Mouse (Mus musculus) right cerebral cortex, postnatal 10 days (tissue): ENCODE measurements around the gene Miga2.
"Not testable (repeated sequence)": the region's sequence is repeated elsewhere in the genome, so short reads cannot be mapped to it uniquely, and the experiment has no call there.

Source experiments
- DNase-seq, 2 experiments: peaks; one replicate each; pipeline ENCODE4 v3.0.0; 2021; ENCODE audit warnings: low spot score in 2 of 2

The Miga2 gene

GRCm38 (mm10) chr2:30395757-30396156 is 31.7 kb downstream of the Miga2 start:
- no peak for DNase-seq

GRCm38 (mm10) chr2:30396246-30396645 is 32.2 kb downstream of the Miga2 start:
- DNase-seq, result no peak

- DNase-seq, result no peak
These were observed 34.0 kb downstream of the Miga2 start for GRCm38 (mm10) chr2:30397986-30398512.

DNA sequence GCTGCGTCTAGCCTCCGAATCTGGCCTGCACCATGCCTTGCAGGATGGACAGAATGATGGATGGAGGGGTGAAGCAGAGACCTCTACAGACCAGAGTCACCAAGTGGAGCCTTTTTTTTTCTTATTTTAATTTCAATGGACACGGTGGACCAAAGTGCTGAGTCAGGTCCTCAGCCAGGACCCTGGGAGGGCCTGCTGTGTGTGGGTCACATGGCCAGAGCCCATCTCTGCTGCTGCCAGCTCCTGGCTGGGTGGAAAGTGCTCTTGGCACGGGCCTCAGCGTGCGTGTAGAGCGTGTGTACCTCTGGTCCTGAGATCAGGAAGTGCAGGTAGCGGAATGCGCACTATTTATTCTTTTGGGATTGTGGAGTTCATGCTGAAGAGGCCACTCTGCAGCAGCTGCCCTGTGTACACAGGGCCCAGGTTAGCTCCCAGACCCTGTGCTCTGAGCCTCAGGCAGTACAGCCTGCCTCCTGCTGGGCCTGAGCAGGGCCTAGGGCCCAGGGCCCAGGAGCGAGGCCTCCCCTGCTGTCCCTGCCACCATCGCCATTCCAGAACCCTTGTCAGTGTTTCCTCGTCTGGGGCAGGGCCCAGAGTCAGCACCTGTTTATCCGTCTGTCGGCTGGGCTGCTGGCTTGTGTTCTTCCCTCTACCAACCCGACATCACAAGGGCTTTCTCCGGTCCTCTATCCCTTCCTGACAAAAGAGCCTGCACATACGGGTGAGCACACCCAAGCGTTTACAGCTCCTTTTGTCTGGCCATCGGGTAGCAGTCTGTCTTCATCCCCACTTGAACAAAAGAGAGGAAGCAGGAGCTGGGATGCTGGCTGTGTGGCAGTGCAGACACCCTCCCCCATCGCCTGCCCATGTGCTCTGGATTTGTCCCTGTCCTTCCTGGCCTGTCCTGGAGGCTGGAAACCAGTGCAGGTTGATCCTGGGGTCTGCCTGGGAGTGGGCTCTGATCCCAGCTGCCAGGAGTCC is 35.4 kb downstream of the Miga2 start:
- no peak for DNase-seq

- no peak for DNase-seq
These were observed 37.5 kb downstream of the Miga2 start for GRCm38 (mm10) chr2:30401581-30401980.

GRCm38 (mm10) chr2:30402351-30402826 is 38.4 kb downstream of the Miga2 start:
- peak in 1 of 2 experiments; percentile 51 for DNase-seq

GRCm38 (mm10) chr2:30402843-30403242 is 38.8 kb downstream of the Miga2 start:
- no peak for DNase-seq

DNA sequence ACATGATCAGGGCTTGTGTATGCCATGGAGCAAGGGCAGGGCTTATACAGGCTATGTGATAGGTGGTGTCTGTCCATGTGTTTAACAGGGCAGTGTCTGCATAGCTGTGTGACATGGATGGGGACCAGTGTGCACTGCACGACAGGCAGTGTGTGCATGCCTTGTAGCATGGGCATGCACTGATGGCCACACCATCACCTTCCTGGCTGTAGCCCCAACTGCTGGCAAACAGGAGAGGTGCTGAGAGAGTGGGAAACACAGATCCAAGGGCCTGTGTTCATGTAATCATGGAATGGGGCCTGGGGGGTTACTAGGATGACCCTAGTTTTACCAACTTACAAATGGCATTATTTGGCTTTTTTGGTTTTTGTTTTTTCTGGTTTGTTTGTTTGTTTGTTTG is 39.8 kb downstream of the Miga2 start:
- peak in 1 of 2 experiments; percentile 31 for DNase-seq

DNA sequence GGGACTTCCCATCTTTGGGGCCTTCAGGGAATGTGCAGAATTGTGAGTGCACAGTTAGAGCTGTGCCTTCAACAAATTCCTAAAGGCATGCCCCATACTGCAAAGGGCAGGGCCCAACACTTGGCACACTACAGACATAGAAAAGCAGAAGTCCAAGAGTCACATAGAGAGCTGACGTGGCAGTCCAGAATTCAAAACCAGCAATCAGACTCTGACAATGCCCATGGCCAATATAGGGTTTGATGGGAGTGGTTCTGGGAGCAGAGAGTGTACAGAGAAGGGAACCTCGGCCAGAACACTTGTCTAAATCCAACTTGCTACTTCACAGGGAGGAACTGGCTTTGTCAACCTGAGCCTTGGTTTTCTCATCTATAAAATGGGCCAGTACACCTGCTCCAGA is 43.2 kb downstream of the Miga2 start:
- DNase-seq, result peak in 1 of 2 experiments; percentile 33

- peak in 1 of 2 experiments; percentile 31 for DNase-seq
These were observed 43.7 kb downstream of the Miga2 start for GRCm38 (mm10) chr2:30407778-30408177.

- peak in 1 of 2 experiments; percentile 35 for DNase-seq
These were observed 44.5 kb downstream of the Miga2 start for GRCm38 (mm10) chr2:30408452-30409100.

- DNase-seq, result no peak
These were observed 45.6 kb downstream of the Miga2 start for GRCm38 (mm10) chr2:30409454-30410176.

DNA sequence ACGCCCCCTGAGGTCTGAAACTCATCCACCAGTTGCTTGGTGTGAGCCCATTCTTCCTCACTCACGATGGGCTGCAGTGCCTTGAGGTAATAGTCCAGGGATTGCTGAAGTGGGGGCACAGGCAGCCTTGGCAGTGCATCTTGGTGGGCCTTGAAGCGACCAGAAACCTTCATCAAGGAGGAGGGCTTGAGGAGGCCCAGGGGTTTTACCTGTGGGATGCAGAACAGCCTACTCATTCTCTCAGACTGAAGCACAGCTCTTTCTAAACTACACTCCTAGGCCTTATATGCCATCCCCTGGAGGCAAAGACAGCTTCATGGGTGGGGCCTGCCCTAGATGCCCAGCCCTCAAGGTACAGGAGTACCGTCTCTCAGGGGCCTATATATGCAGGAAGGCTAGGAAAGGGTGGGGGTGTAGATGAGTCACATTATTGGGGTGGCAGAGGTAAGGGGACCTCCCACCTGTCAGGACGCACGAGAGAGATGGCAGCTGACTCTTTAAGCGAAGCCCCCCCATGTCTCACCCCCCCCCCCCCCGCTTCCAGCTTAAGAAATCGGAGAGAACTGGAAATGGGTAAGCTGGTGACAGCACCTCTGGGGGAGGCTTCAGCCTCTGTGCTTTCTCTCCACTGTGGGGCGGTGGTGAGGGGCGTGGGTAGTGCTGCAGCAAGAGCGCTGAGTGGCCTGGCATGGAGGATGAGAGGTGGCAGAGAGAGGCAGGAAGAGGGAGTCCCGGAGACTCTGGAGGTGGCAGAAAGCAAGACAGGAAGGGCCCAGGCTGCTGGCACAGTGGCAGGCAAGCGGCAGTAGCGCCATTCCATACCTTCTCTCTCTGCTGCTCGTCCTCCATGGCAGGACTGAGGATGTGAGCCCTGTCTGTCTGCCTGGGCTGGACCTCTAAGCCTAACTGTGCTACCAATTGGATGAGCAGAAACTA is 49.3 kb downstream of the Miga2 start:
- DNase-seq, result peak; percentile 62 to 63

- peak in 1 of 2 experiments; percentile 51 for DNase-seq
These were observed 50.1 kb downstream of the Miga2 start for GRCm38 (mm10) chr2:30414101-30414500.

GRCm38 (mm10) chr2:30414681-30415080 is 50.6 kb downstream of the Miga2 start:
- DNase-seq, result no peak

DNA sequence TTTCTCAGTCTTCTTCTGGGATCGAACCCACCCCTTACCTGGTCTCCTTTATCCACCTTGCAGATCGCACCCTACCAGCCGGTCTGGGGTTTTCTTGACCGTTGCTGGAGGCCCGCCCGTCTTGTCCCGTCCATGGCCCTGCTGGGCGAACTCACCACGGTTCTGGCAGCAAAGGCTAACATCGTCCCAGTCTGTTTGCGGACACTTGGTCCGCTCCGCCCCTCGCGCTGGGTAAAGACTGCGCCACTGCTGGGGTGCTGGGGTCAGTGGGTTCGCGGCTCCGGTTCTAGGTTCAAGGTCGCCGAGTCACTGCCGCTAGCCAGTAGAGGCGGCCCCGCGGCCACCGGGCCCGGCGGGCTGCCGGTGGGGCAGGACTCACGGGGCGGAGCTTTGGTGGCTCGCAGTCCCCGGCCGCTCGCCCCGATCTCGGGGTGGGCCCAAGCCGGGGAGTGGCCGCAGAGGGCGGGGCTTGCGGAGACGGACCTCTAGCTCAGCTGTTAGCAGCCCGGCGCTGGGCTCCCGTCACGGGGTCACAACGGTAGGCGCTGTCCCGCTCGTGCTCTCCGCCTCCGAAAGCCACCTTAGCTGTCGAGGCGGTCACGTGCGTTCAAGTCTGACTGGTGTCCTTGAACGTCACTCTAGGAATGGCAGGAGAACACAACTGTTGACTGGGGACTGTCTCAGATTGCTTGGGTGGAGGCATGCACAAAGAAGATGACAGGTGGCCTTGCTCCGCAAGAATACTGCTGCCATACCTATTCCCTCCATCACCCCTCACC is 51.3 kb downstream of the Miga2 start, which contains the start of gene Crat:
TSS of gene Crat (minus strand) at position 657 of the 779 bp plus-strand sequence.
- DNase-seq, result peak; percentile 94 to 96

- peak; percentile 96 for DNase-seq
These were observed 52.1 kb downstream of the Miga2 start, which contains the start of gene Ptpa for GRCm38 (mm10) chr2:30415936-30416648. Gene Ptpa (plus strand): TSS chr2:30416039.

DNA sequence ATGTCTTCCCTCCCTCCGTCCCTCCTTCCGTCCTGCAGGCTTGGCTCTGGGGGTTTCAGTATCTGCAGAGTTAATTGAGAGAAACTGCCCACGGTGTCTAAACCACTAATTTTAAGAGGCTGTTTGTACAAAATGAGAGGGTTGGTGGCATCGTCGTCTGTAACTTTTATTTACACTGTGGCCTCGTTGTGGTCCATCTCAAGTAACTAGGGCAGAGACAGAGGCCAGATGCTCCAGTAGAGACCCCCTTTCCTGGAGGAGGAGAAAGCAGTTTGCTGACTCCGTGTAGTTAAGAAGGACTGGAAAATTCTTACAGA is 52.6 kb downstream of the Miga2 start:
- DNase-seq, result no peak

- not testable (repeated sequence) for DNase-seq
These were observed 53.1 kb downstream of the Miga2 start for GRCm38 (mm10) chr2:30417154-30417553.
